Mouse (Mus musculus) layer of hippocampus, postnatal 36 days (tissue): ENCODE measurements around the gene Flna. TPM values are rescaled to one million over a fixed set of nuclear protein-coding genes. Genes with fewer than 3 reads are reported as not detected.
A peak's percentile ranks its signal among the peaks of the same experiment; 100 is the strongest.

Experiments used
- DNase-seq, 2 experiments: peaks; one replicate each; pipeline ENCODE4 v3.0.0; 2022
- total RNA-seq, 2 experiments: library from RNA; stranded (reverse); gene quantifications; 2 replicates each; pipeline ENCODE4 v1.2.3; 2021

The Flna gene
- 10 to 100 TPM; 75.2 to 93.2 TPM for total RNA-seq

DNA sequence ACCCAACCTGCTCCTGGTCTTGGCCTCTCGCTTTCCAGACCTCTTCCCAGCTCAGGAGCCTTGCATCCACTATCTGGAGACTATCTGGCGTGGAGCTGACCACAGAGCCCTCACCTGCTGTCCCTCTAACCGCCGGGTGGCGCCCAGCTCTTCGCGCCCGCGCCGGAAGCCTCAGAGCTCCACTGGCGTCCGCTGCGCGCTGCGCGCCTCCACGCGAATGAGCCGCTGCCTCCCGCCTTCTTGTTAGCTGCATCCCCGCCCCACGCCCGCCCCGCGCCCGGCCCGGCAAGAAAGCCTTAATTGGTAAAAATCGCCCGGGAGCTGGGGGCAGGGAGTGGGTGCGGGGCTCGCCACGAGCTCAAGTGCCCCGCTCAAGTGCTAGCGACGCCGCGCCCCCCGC lies at the start of gene Flna:
Gene Flna, minus strand, starts transcription at position 206 of the 400 bp plus-strand sequence.
- DNase-seq = peak; percentile 41 to 52

DNA sequence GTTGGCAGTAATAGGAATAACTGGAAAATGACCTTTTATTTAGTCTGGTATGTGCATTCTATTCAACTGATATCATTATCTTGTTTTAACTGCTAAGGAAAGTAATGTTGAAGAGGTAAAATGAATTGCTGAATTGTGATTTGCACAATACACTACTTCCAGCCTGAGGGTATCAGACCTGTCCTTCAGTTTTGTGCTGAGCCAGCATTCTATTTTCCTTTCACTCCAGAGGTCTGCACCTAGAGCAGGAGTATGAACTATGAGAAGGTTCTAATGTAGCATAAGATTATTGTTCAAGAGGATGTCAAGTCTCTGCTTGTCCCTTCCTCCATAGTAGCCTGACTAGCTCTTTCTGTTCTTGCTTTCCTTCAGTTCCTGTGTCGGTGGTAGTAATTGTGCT lies 48.7 kb upstream of the Flna start:
- no peak for DNase-seq

DNA sequence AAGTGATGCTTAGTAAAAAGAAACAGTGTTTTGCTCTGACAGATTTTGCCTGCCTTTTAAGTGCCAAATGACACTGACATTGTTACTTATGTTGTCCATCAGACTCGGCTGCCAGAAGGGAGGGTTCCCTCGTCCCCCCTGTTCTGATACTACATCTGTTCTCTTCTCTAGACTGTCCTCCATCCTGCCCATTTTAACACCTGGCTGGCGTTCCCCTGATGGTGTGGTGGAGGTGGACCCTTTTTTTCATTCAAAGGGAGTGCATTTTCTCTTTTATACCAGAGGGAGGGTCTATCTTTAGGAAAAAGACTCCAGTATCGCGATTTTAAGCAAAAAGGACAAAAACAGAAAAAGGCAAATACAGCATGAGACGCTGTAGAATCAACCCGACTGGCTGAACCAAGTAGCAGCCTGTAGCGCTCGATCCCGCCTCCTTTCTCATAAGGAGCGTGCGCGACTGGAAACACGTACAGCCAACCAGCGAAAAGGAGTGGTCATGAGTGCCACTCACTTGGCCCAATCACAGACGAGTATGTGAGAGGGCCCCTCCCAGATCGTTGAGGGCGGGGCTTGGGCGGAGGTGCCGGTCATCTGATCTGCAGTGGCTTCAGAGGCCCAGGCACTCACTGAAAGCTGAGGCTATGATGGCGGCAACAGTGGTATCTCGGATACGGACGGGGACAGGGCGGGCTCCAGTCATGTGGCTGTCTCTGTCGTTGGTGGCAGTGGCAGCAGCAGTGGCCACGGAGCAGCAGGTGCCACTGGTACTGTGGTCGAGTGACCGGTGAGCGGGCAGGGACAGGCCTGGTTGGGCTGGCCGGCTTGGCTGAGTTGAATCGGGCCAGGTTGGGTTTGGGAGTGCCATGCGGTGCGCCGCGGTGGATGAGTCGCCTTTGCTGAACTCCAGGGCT lies 47.2 kb upstream of the Flna start, which contains the start of gene Atp6ap1:
Gene Atp6ap1, plus strand, starts transcription at position 560 of the 911 bp plus-strand sequence.
- DNase-seq = peak; percentile 91 to 92

DNA sequence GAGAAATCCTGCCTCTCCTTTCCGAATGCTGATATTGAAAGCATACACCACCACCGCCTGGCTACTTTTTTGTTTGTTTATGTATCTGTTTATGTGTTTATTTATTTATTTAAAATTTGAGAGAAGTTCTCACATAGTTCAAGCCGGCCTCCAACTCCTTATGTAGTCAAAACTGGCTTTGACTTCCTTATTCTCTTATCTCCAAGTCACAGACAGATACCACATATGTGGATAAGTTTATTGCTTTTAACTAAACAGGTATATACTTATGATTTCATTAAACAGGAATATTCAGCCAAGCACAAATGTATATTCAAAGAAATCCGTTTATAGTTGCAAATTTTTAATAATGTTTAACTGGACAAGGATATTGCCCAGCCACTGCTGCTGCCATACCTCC lies 43.8 kb upstream of the Flna start:
- no peak for DNase-seq

DNA sequence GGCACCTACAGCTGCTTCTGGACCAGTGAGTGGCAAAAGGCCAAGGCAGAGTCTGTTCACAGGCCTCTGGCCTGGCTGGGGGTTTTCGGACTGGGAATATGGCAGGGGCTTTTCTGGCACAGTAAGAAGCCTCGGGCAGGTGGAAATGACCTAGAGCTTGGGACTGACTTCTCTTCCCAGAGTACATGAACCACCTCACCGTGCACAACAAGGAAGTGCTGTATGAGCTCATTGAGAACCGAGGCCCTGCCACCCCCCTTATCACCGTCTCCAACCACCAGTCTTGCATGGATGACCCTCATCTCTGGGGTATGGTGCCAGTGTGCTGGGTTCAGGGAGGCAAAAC lies 33.4 kb upstream of the Flna start:
- DNase-seq = no peak

DNA sequence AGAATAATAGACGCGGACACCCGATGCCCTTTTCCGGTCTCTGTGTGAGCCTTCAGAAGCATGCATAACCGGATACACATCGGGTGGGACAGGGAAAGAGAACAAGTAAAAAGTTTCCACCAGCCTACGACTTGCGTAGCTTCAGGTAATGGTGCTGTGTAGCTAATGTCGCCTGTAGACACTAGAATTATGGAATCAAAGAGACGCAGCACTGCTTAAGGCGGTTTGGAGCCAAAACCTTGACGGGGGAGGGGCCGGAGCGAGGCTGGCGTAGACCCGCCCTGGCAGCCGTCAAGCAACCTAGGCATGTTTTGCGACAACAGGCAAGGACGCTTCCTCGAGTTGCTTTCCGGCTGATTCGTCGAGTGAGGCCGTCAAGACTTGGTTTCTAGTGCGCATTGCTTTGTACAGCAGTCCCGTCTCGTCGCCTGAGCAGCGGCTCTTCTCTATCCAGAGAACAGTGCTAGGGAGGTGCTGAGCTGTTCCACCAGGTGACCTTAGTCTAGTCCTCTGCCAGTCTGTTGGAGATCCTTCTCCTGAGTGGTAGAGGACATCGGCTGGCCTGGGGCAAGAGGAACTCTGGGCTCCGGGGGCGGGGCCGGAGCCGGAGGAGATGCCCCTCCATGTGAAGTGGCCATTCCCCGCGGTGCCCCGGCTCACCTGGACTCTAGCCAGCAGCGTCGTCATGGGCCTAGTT lies 32.9 kb upstream of the Flna start:
- DNase-seq = peak; percentile 80

DNA sequence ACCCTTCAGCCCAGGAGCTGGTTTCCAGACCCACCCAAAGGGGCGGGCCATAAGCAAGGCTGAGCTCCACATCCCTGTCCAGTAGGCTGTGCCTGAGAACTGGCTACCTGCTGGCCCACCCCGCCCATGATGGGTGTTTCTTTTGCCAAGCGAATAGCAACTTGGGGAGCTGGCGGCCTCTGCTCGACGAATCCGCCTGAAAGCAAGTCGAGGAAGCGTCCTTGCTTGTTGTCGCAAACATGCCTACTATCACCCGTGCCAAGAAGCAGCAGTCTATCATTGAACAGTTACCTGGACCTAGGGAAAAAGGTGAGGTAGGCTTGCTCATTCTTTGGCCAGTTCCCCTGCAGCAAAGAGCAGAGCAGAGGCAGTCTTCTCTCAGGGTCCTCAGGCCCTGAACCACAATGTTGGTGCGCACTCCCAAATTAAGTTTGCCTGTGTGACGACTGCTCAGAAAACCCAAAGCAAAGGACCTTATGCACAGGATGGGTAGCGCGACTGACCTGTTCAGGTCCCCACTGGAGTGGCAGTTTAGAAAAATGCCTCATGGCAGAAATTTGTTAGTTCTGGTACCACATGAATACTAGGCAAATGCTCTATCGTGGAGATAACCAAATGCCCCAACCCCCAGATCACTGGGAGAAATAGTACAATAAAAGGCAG lies 32.2 kb upstream of the Flna start, which contains the start of the genes Taz and Dnase1l1:
Gene Taz, plus strand, starts transcription at position 181 of the 663 bp plus-strand sequence.
Gene Dnase1l1, minus strand, starts transcription at position 606 of the 663 bp plus-strand sequence.
- DNase-seq = peak in 1 of 2 experiments; percentile 25

DNA sequence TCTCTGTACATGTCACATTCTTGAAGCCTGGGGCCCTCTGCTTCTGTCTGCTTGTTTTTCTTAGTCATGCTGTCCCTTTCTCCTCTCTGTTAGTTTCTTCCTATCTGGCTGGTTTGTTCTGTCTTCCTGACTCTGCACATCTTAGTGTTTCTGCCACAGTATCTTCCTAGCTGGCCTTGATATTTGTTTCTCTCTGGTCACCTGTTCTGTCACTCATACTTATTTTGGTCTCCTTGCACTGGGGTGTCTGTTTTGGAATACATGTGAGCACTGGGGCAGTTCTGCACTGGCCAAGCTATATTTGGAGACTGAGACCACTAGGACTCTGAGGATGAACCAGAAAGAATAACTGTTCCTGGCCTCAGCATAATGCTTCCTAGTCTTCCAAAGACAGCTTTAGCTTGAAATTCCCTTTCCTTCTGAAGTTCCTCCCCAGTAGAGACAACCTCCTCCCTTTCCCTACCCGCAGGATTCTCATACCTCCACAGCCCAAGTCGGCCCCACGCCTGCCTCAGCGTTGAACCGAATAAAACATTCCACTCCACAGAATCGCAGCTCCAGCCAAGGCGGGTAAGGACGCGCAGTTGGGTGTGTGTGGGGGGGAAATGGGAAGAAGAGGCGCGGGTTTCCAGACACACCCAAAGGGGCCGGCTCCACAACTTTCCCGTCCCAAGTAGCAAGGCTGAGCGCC lies 31.6 kb upstream of the Flna start:
- DNase-seq = no peak

DNA sequence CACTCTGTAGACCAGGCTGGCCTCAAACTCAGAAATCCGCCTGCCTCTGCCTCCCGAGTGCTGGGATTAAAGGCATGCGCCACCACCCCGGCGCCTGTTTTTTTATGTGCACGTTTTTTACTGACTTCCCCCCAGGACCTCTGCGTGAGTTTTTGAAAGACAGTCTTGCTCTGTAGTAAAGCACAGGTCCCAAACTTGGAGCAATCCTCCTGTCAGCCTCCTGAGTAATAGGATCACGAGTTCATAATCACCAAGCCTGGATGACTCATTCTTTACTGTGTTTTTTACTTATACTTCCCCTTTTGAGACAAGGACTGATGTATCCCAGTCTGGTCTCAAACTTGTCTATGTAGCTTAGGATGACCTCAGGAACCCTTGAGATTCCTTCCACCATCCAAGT lies 28.3 kb upstream of the Flna start:
- DNase-seq = no peak

DNA sequence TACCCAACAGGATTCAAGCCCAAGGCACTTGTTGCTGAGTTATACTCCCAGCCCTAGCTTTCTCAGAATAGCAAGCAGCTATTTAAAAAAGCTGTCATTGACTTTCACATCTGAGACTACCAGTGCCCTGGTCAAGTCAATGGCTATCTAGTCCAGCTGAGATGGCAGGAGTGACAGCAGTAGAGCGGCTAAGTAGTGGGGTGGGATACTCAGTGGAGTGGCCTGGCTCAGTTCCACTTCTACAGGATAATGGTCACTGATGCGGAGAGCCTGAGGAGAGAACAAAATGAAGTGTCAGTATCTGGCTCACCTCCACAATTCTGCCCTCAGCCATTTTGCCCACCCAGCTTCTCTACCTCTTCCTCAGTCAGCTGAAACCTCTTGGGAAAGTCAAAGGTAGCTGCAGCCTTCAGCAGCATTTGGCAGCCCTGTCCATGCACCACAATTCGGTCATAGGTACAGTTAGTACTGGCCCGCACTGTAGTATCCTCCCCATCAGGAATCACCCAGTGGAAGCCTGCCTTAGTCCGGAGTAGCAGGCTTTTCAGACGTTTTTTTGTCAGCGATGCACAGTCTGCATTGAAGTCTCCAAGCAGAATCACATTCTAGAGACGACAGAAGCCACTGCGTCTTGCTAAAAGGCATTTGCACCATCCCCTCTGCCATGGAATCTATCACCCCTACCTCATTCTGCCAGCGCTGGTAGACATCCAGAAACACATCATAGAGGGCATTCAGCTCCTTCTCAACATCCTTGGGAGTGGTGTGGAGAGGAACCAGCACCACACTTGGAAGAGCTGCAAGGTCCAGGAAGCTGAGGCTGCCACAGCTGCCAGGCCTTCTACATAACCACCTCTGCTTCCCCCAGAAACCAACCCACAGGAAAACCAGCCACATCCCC lies 24.1 kb upstream of the Flna start:
- DNase-seq = no peak

DNA sequence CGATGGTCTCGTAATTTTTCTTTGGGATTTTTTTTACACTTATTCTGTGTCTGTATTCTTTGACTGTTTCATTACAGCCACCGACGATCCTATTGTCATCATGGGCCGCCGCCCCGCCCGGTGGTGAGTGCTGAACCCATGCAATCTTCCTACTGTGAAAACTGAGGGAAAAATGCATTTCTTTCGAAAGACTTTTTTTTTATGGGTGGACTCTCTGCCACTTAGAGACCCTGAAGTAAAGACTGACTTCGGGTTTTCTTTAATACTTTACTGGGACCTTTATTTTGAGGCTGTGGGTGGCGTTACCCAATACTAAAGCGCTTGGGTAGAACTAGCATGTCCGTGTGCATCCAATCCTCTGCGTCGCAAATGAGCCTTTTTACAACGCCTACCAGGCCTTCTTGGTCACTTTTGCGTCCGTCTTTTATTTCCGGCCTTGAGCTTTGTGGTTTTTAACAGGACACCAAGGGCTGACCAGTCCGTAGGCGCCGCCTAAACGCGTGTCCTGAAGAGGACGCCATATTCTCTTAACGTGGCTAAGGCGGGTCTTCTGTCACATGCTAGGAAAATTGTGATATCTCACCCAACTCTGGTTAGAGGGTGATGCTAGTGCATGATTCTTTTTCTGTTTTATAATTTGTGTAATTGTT lies 21.4 kb upstream of the Flna start:
- no peak for DNase-seq

DNA sequence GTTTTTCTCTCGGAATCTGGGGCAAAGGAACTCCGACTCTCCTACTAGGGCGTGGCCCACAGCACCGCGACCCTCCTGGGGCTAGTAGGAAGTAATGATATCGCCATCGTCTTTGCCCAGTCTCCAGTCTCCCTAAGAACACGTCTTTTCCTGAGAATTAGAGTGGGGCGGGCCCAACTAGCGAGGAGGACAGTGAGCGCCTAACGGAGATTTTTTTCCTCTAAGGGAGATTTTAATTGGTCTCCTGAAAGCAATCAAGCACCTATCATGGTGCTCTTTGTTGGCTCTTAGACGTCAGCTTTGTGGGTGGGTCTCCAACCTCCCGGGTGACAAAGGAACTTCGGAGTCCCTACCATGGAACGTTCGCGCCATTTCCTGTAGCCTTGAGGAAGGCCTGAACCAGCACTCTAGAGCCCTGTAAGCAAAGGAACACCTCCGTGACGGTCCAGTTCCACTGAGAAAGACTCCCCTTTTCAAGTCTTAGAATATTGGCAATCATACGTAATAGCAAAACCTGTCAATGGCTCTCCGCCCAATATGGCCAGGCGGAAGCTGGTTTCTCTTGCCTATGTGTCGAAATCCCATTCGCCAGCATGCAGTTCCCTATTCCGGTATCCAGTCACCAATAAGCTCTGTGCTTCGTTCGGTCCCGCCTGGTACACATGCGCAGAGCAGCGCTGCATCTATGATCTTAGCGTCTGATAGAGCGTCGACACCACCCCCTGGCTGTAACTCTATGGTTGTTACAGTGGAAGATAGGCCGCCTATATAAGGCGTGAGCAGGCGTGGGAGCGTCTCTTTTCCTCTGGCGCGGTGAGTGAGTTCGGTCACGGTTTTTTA lies 20.7 kb upstream of the Flna start, which contains the start of gene Rpl10:
Gene Rpl10, plus strand, starts transcription at position 751 of the 840 bp plus-strand sequence.
- peak; percentile 87 to 89 for DNase-seq

DNA sequence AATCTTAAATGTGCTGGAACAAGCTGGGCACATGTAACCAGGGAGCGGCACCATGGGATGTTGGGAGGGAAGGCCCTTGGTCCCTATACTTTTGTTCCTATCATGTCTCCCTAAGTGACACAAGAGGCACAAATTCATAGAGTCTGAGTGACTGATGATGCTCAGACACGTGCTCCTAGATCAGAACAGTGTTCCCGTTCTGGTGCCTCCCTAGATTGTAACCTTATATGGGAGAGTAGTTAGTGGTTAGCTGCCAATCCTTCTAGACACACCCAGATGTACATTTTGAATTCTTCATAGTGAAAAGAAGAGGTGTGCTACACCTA lies 20.1 kb upstream of the Flna start:
- DNase-seq = no peak

DNA sequence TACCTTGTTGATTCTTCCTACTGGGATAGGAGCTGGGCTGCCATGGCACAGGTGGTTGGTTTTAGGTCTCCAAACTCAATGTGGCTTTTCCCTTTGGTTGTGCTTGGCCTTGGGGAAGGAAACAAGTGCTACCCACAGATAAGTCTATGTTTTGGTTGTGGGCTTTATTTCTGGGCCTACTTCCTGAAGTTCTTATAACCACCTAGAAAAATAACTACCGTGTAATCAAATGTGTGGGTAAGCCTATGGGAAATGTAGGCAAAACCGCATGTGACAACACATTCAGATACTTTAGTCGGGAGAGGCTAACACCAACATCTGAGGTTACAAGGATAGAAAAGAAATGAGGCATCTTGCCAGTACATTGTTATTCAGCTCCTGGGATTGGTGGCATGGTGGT lies 8.1 kb upstream of the Flna start:
- no peak for DNase-seq

DNA sequence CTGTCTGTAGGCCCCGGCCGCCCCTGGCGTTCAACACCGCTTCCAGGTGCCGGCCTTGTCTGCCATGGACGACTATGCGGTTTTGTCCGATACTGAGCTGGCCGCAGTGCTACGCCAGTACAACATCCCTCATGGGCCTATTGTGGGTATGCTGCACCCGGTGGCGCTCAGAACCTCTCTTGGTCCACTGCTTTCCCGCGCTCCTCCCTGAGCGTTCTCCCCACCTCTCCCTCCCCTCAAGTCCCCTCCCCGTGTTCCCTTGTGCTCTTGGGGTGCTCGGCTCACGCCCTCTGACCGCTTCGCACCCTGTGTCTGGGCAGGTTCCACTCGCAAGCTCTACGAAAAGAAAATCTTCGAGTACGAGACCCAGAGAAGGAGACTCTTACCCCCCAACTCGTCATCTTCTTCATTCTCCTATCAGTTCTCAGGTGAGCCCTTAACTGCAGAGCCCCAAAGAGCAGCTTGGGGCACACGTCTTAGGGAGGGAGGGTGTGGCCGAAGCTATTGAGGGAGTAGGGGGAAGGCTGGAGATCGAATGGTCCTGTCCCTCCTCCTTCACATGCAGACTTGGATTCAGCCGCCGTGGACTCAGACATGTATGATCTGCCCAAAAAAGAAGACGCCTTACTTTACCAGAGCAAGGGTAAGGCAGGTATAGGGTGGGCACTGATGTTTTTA lies 5.4 kb upstream of the Flna start:
- no peak for DNase-seq

DNA sequence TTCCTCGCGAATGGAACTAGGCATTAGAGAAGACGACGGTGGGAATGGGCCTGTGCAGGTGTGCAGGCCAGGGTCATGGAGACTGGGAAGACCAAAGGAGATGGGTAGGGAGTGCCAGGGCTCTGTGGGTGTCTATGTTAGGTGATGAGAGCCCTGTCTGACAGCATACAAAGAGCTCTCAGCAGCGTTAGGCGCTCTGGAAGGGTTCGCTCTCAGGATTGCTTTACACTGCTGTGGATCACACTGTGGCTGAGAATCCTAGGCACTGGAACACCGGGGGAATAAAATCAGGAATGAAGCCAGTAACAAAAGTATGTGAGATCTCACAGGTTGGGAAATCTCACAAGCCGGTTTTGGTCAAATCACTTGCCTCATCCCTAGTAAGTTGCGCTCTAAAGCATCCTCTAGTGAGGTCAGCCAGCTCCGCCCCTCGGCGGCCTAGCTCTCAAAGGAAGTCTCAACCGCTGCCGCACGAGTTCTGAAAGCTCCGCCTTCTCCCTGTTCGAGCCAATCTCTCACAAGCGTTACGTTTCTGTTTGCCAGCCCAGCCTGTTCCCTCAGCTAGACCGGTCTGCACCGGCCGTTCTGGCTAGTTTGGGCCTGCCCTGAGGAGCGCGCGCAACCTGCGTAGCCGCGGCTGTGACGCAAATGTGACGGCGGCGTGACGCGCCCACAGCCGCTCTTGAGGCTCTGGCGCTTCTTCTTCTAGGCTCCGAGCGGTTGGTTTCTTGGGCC lies 4.7 kb upstream of the Flna start, which contains the start of gene Emd:
Gene Emd, plus strand, starts transcription at position 535 of the 735 bp plus-strand sequence.
- DNase-seq = peak; percentile 81 to 85

DNA sequence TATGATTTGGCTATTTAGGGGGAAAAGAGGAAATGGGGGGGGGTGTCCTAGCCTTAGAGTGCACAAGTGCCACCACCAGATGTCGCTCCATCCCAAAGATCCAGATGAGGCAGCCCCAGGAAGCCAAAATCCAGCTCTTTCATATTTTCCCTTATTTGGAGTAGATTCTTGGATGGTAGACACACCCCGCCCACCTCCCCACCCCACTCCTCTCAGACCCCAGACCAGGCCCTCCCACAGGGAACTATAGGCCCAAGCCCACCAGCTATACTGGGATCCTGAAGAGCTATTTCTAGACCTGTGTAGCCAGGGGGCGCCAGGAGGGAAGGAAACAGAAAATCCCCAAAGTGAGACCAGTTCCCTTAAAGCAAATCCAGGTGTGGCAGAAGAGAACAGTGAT lies 969 bp downstream of the Flna start:
- DNase-seq = peak in 1 of 2 experiments; percentile 26

DNA sequence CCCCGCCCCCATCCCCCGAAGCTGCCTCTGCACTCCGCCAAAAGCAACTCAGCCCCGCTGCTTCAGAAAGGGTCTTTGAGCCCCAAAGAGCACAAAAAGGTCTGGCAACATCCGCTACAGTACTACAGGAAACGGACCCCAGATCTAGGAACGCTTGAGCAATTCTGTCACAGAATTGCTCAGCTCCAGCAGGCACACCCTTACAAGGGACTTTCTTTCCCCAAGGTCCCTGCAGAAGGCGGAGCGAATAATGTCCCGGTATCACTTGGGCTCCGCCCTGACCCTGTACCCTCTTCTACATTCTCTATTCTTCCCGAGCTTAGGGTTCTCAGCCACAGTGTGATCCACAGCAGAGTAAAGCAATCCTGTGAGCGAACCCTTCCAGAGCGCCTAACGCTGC lies 2.9 kb downstream of the Flna start:
- DNase-seq = peak in 1 of 2 experiments; percentile 20
